Mouse (Mus musculus) liver, postnatal 0 days (tissue): ENCODE measurements around the gene Pcdh15.

ENCODE experiments used
- CTCF ChIP-seq: sonication (generic); IDR thresholded peaks from 2 replicates; pipeline ENCODE4 v1.5.1; 2016; ENCODE audit warnings: antibody characterized with exemption, low read depth
- EP300 ChIP-seq: IDR thresholded peaks from 2 replicates; pipeline ENCODE4 v1.6.1; 2016; ENCODE audit warnings: antibody characterized with exemption, low read depth, mild to moderate bottlenecking

- TF ChIP-seq CTCF (no peak), EP300 (no peak)
These were observed 1240.4 kb downstream of the Pcdh15 start for GRCm38 (mm10) chr10:74339247-74340160.
